Mouse (Mus musculus): ENCODE measurements around the gene Slc41a2. TPM values are rescaled to one million over a fixed set of nuclear protein-coding genes. Genes with fewer than 3 reads are reported as not detected.
A peak's percentile ranks its signal among the peaks of the same experiment; 100 is the strongest.

Slc41a2 gene
- polyA plus RNA-seq, 1 experiment from 2014 or later = 0.56 TPM

GRCm38 (mm10) chr10:83248036-83248435, 89.6 kb downstream of the Slc41a2 start:
- no peak overlapping the region for H3K4me2 ChIP-seq (ENCODE audit: low read depth, low read length, severe bottlenecking)
- DNase-seq (ENCODE audit: low spot score) (no peak), ATAC-seq (replicated peaks; ENCODE audit: low FRiP score) (no peak)
- WGBS = 84% methylated on average over 7 of the region's 7 CpGs
- no peaks in the 10 kb centered on the region for H3K9me3 ChIP-seq (ENCODE audit: control insufficient read depth, low read length)
- no peaks in the 10 kb centered on the region for H3K27me3 ChIP-seq (ENCODE audit: control insufficient read depth, insufficient read depth, low read length)
- no peaks in the 10 kb centered on the region for H3K36me3 ChIP-seq (ENCODE audit: control insufficient read depth, insufficient read depth, low read length)
- H3K27ac ChIP-seq (ENCODE audit: low read depth, low read length) = no peak overlapping the region
- no peaks in the 10 kb centered on the region for H3K4me1 ChIP-seq (replicated peaks; ENCODE audit: control insufficient read depth, insufficient read depth, low read length)
- no peak overlapping the region for H3K9ac ChIP-seq (ENCODE audit: low read length)
- no peak overlapping the region for H3K4me3 ChIP-seq (ENCODE audit: low read depth, low read length)

GRCm38 (mm10) chr10:83245720-83246119, 92.0 kb downstream of the Slc41a2 start:
- no peaks in the 10 kb centered on the region for H3K9me3 ChIP-seq (ENCODE audit: control insufficient read depth, low read length)
- no peak overlapping the region for H3K4me2 ChIP-seq (ENCODE audit: low read depth, low read length, severe bottlenecking)
- H3K4me3 ChIP-seq (ENCODE audit: low read depth, low read length) = no peak overlapping the region
- DNase-seq (ENCODE audit: low spot score) (no peak), ATAC-seq (replicated peaks; ENCODE audit: low FRiP score) (no peak)
- no peak overlapping the region for H3K9ac ChIP-seq (ENCODE audit: low read length)
- no peak overlapping the region for H3K27ac ChIP-seq (ENCODE audit: low read depth, low read length)
- no peaks in the 10 kb centered on the region for H3K27me3 ChIP-seq (ENCODE audit: control insufficient read depth, insufficient read depth, low read length)
- no peaks in the 10 kb centered on the region for H3K36me3 ChIP-seq (ENCODE audit: control insufficient read depth, insufficient read depth, low read length)
- no peaks in the 10 kb centered on the region for H3K4me1 ChIP-seq (replicated peaks; ENCODE audit: control insufficient read depth, insufficient read depth, low read length)
- 75% methylated on average over 7 of the region's 7 CpGs for WGBS

GRCm38 (mm10) chr10:83244131-83244530, 93.6 kb downstream of the Slc41a2 start:
- Histone ChIP-seq H3K9me3 (ENCODE audit: control insufficient read depth, low read length) (no peaks in the 10 kb centered on the region), H3K27me3 (ENCODE audit: control insufficient read depth, insufficient read depth, low read length) (no peaks in the 10 kb centered on the region), H3K27ac (ENCODE audit: low read depth, low read length) (no peak overlapping the region), H3K4me3 (ENCODE audit: low read depth, low read length) (no peak overlapping the region), H3K4me2 (ENCODE audit: low read depth, low read length, severe bottlenecking) (no peak overlapping the region), H3K4me1 (replicated peaks; ENCODE audit: control insufficient read depth, insufficient read depth, low read length) (no peaks in the 10 kb centered on the region), H3K9ac (ENCODE audit: low read length) (no peak overlapping the region), H3K36me3 (ENCODE audit: control insufficient read depth, insufficient read depth, low read length) (no peaks in the 10 kb centered on the region)
- 71% methylated on average over 6 of the region's 6 CpGs for WGBS
- no peak for ATAC-seq (replicated peaks; ENCODE audit: low FRiP score)
- DNase-seq (ENCODE audit: low spot score) = no peak

GRCm38 (mm10) chr10:83242106-83242686, 95.5 kb downstream of the Slc41a2 start:
- Histone ChIP-seq H3K4me2 (ENCODE audit: low read depth, low read length, severe bottlenecking) (no peak overlapping the region), H3K4me1 (replicated peaks; ENCODE audit: control insufficient read depth, insufficient read depth, low read length) (no peaks in the 10 kb centered on the region), H3K9me3 (ENCODE audit: control insufficient read depth, low read length) (no peaks in the 10 kb centered on the region), H3K9ac (ENCODE audit: low read length) (no peak overlapping the region), H3K27ac (ENCODE audit: low read depth, low read length) (no peak overlapping the region), H3K27me3 (ENCODE audit: control insufficient read depth, insufficient read depth, low read length) (no peaks in the 10 kb centered on the region), H3K36me3 (ENCODE audit: control insufficient read depth, insufficient read depth, low read length) (no peaks in the 10 kb centered on the region), H3K4me3 (ENCODE audit: low read depth, low read length) (no peak overlapping the region)
- ATAC-seq (replicated peaks; ENCODE audit: low FRiP score) = no peak
- DNase-seq (ENCODE audit: low spot score) = no peak
- WGBS = 66% methylated on average over 11 of the region's 11 CpGs

- H3K27me3 ChIP-seq (ENCODE audit: control insufficient read depth, insufficient read depth, low read length) = no peaks in the 10 kb centered on the region
- H3K9me3 ChIP-seq (ENCODE audit: control insufficient read depth, low read length) = no peaks in the 10 kb centered on the region
- 68% methylated on average over 4 of the region's 4 CpGs for WGBS
- H3K9ac ChIP-seq (ENCODE audit: low read length) = no peak overlapping the region
- no peaks in the 10 kb centered on the region for H3K4me1 ChIP-seq (replicated peaks; ENCODE audit: control insufficient read depth, insufficient read depth, low read length)
- no peak overlapping the region for H3K27ac ChIP-seq (ENCODE audit: low read depth, low read length)
- ATAC-seq (replicated peaks; ENCODE audit: low FRiP score) (no peak), DNase-seq (ENCODE audit: low spot score) (no peak)
- no peak overlapping the region for H3K4me3 ChIP-seq (ENCODE audit: low read depth, low read length)
- no peak overlapping the region for H3K4me2 ChIP-seq (ENCODE audit: low read depth, low read length, severe bottlenecking)
- no peaks in the 10 kb centered on the region for H3K36me3 ChIP-seq (ENCODE audit: control insufficient read depth, insufficient read depth, low read length)
These were observed 103.3 kb downstream of the Slc41a2 start for GRCm38 (mm10) chr10:83234391-83234790.

GRCm38 (mm10) chr10:83233967-83234366, 103.7 kb downstream of the Slc41a2 start:
- Histone ChIP-seq H3K4me3 (ENCODE audit: low read depth, low read length) (no peak overlapping the region), H3K9ac (ENCODE audit: low read length) (no peak overlapping the region), H3K4me1 (replicated peaks; ENCODE audit: control insufficient read depth, insufficient read depth, low read length) (no peaks in the 10 kb centered on the region), H3K4me2 (ENCODE audit: low read depth, low read length, severe bottlenecking) (no peak overlapping the region), H3K27ac (ENCODE audit: low read depth, low read length) (no peak overlapping the region), H3K36me3 (ENCODE audit: control insufficient read depth, insufficient read depth, low read length) (no peaks in the 10 kb centered on the region), H3K9me3 (ENCODE audit: control insufficient read depth, low read length) (no peaks in the 10 kb centered on the region), H3K27me3 (ENCODE audit: control insufficient read depth, insufficient read depth, low read length) (no peaks in the 10 kb centered on the region)
- WGBS = 83% methylated on average over 3 of the region's 3 CpGs
- DNase-seq (ENCODE audit: low spot score) = no peak
- no peak for ATAC-seq (replicated peaks; ENCODE audit: low FRiP score)

- no peaks in the 10 kb centered on the region for H3K4me1 ChIP-seq (replicated peaks; ENCODE audit: control insufficient read depth, insufficient read depth, low read length)
- WGBS = 93% methylated on average over 4 of the region's 4 CpGs
- no peak overlapping the region for H3K9ac ChIP-seq (ENCODE audit: low read length)
- H3K9me3 ChIP-seq (ENCODE audit: control insufficient read depth, low read length) = no peaks in the 10 kb centered on the region
- H3K27ac ChIP-seq (ENCODE audit: low read depth, low read length) = no peak overlapping the region
- H3K4me2 ChIP-seq (ENCODE audit: low read depth, low read length, severe bottlenecking) = no peak overlapping the region
- DNase-seq (ENCODE audit: low spot score) (no peak), ATAC-seq (replicated peaks; ENCODE audit: low FRiP score) (no peak)
- no peaks in the 10 kb centered on the region for H3K36me3 ChIP-seq (ENCODE audit: control insufficient read depth, insufficient read depth, low read length)
- no peak overlapping the region for H3K4me3 ChIP-seq (ENCODE audit: low read depth, low read length)
- no peaks in the 10 kb centered on the region for H3K27me3 ChIP-seq (ENCODE audit: control insufficient read depth, insufficient read depth, low read length)
These were observed 109.1 kb downstream of the Slc41a2 start for GRCm38 (mm10) chr10:83228626-83229025.

GRCm38 (mm10) chr10:83224999-83225398, 112.7 kb downstream of the Slc41a2 start:
- ATAC-seq (replicated peaks; ENCODE audit: low FRiP score) = no peak
- no peak overlapping the region for H3K4me2 ChIP-seq (ENCODE audit: low read depth, low read length, severe bottlenecking)

GRCm38 (mm10) chr10:83220847-83221246, 116.8 kb downstream of the Slc41a2 start:
- H3K4me1 ChIP-seq (replicated peaks; ENCODE audit: control insufficient read depth, insufficient read depth, low read length) = no peaks in the 10 kb centered on the region
- no peaks in the 10 kb centered on the region for H3K9me3 ChIP-seq (ENCODE audit: control insufficient read depth, low read length)
- no peak overlapping the region for H3K27ac ChIP-seq (ENCODE audit: low read depth, low read length)
- DNase-seq (ENCODE audit: low spot score) = no peak
- H3K27me3 ChIP-seq (ENCODE audit: control insufficient read depth, insufficient read depth, low read length) = no peaks in the 10 kb centered on the region
- H3K4me2 ChIP-seq (ENCODE audit: low read depth, low read length, severe bottlenecking) = no peak overlapping the region
- WGBS = 91% methylated on average over 3 of the region's 3 CpGs
- no peak for ATAC-seq (replicated peaks; ENCODE audit: low FRiP score)
- H3K9ac ChIP-seq (ENCODE audit: low read length) = no peak overlapping the region
- no peak overlapping the region for H3K4me3 ChIP-seq (ENCODE audit: low read depth, low read length)
- H3K36me3 ChIP-seq (ENCODE audit: control insufficient read depth, insufficient read depth, low read length) = no peaks in the 10 kb centered on the region

More at GRCm38 (mm10) chr10:83224999-83225398, 112.7 kb downstream of the Slc41a2 start:
- WGBS = 50% methylated on average over 3 of the region's 3 CpGs
- Histone ChIP-seq H3K9me3 (ENCODE audit: control insufficient read depth, low read length) (no peaks in the 10 kb centered on the region), H3K4me1 (replicated peaks; ENCODE audit: control insufficient read depth, insufficient read depth, low read length) (no peaks in the 10 kb centered on the region), H3K36me3 (ENCODE audit: control insufficient read depth, insufficient read depth, low read length) (no peaks in the 10 kb centered on the region), H3K4me3 (ENCODE audit: low read depth, low read length) (no peak overlapping the region), H3K27ac (ENCODE audit: low read depth, low read length) (no peak overlapping the region), H3K9ac (ENCODE audit: low read length) (no peak overlapping the region), H3K27me3 (ENCODE audit: control insufficient read depth, insufficient read depth, low read length) (no peaks in the 10 kb centered on the region)
- DNase-seq (ENCODE audit: low spot score) = peak; percentile 67
